Mouse (Mus musculus) adrenal gland, postnatal 0 days (tissue): ENCODE measurements around the gene Rab3ip. TPM values are rescaled to one million over a fixed set of nuclear protein-coding genes. Genes with fewer than 3 reads are reported as not detected.

Source experiments
- polyA plus RNA-seq: library from polyadenylated mRNA; unstranded; fragments of >200 nt; fragmentation: Nextera tagmentation; extraction: Ambion mirVana; gene quantifications from 2 replicates; pipeline ENCODE4 v1.2.1, GENCODE M21; 2015

The Rab3ip gene
- 14.2 and 17.8 TPM in 2 replicates for polyA plus RNA-seq

GRCm38 (mm10) chr10:116950009-116950769, at the start of gene Rab3ip:
Gene Rab3ip, minus strand, starts transcription at chr10:116950769.

GRCm38 (mm10) chr10:116986264-116987082, 35.9 kb upstream of the Rab3ip start, which contains the start of gene Best3:
Gene Best3, plus strand, starts transcription at chr10:116986314.

GRCm38 (mm10) chr10:116972509-116972908, 21.9 kb upstream of the Rab3ip start, which contains the start of gene Gm10271:
Gene Gm10271, minus strand, starts transcription at chr10:116972609.

GRCm38 (mm10) chr10:116896336-116897177, 54.0 kb downstream of the Rab3ip start, which contains the start of gene Myrfl:
Gene Myrfl, minus strand, starts transcription at chr10:116896919.

Other genes starting within 250 kb of the Rab3ip start
- 0.03 and 0.10 TPM in 2 replicates for gene Myrfl, start 53.9 kb downstream of the Rab3ip start, polyA plus RNA-seq
- not detected in 2 replicates for gene Gm10271, start 21.8 kb upstream of the Rab3ip start, polyA plus RNA-seq
- 0.30 and 0.47 TPM in 2 replicates for gene Best3, start 35.5 kb upstream of the Rab3ip start, polyA plus RNA-seq
- not detected in 2 replicates for gene Lrrc10, start 94.6 kb upstream of the Rab3ip start, polyA plus RNA-seq
- 118 and 143 TPM in 2 replicates for gene Cct2, start 113.0 kb upstream of the Rab3ip start, polyA plus RNA-seq
- gene Frs2, start 197.8 kb upstream of the Rab3ip start, polyA plus RNA-seq, result 13.5 and 22.3 TPM in 2 replicates